20 mouse cellular contexts compared by ENCODE assay signal in the genomic region with DNA sequence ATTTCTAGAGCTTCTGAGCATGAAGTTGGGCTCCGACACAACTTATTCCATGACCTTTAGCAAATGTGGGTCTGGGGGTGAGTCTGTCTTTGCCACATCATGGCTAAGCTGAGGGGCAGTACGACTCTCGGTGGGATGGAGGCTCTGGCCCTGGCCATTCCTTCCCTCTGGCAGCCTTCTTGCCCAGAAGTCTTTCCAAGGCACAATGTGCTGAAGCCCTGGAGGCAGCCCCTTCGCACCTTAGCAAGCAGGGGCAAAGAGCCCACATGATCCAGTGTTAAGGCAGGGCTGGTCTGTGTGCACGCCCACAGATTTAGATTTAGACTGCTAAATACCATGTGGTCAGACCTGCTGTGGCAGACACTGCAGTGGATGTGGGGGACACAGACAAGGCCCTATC. TPM values are rescaled to one million over a fixed set of nuclear protein-coding genes. Genes with fewer than 3 reads are reported as not detected.
DNase-seq lines count a peak whose midpoint lies in the region; ATAC-seq and TF ChIP-seq lines count a peak whose summit lies in the region.
"Had no signal": no experiment of that assay in that cellular context is flagged by ENCODE, and none has a peak within 500 bp of the region (broad histone marks: within the 10 kb centered on the region; RNA-seq: fewer than 3 reads in every experiment).

No protein-coding gene starts in this region.

- no peaks in the 10 kb centered on the region for H3K27me3 ChIP-seq in hindbrain, embryonic 13.5 days
- no peaks in the 10 kb centered on the region for H3K27me3 ChIP-seq in hindbrain, embryonic 11.5 days (ENCODE audit: control insufficient read depth, insufficient read depth, low read length)
- no peaks in the 10 kb centered on the region for H3K27me3 ChIP-seq in lung, embryonic 14.5 days (ENCODE audit: insufficient read depth, low read length)
- no peaks in the 10 kb centered on the region for H3K27me3 ChIP-seq in liver, postnatal 0 days (ENCODE audit: insufficient read depth, low read length)
- H3K27me3 ChIP-seq: midbrain, embryonic 12.5 days had no signal

- no peak overlapping the region for H3K4me3 ChIP-seq in hindbrain, embryonic 13.5 days
- no peak overlapping the region for H3K4me3 ChIP-seq in hindbrain, embryonic 11.5 days (ENCODE audit: low read depth, low read length)
- H3K4me3 ChIP-seq in lung, embryonic 14.5 days (ENCODE audit: low read depth, low read length): no peak overlapping the region
- no peak overlapping the region for H3K4me3 ChIP-seq in liver, postnatal 0 days (ENCODE audit: low read depth, low read length)
- H3K4me3 ChIP-seq: midbrain, embryonic 12.5 days had no signal

- peak; percentile 46; the same call in 1 of the 2 replicates for ATAC-seq in hindbrain, embryonic 13.5 days (ENCODE audit: low FRiP score)
- no peak for ATAC-seq in hindbrain, embryonic 11.5 days (ENCODE audit: low FRiP score)
- 0 out of 2 replicates have a peak, but pooled peaks have one; percentile 9 for ATAC-seq in lung, embryonic 14.5 days (ENCODE audit: insufficient read depth)
- no peak for ATAC-seq in liver, postnatal 0 days

- H3K4me1 ChIP-seq in hindbrain, embryonic 13.5 days (replicated peaks): peaks cover 5% of the 10 kb centered on the region
- H3K4me1 ChIP-seq in hindbrain, embryonic 11.5 days (replicated peaks; ENCODE audit: control insufficient read depth, insufficient read depth, low read length): no peaks in the 10 kb centered on the region
- no peaks in the 10 kb centered on the region; the same call in 1 of the 2 replicates for H3K4me1 ChIP-seq in lung, embryonic 14.5 days (ENCODE audit: insufficient read depth)
- H3K4me1 ChIP-seq in liver, postnatal 0 days (ENCODE audit: insufficient read depth): peaks cover 30% of the 10 kb centered on the region

- no peak for TF ChIP-seq CTCF in lung, embryonic 14.5 days (IDR thresholded peaks at IDR 0.05; ENCODE audit: low read depth)
- TF ChIP-seq CTCF in liver, postnatal 0 days (IDR thresholded peaks at IDR 0.05; ENCODE audit: low read depth): no peak

- H3K9ac ChIP-seq in hindbrain, embryonic 13.5 days: no peak overlapping the region
- no peak overlapping the region for H3K9ac ChIP-seq in hindbrain, embryonic 11.5 days (ENCODE audit: low read depth, low read length)
- no peak overlapping the region; the same call in 1 of the 2 replicates for H3K9ac ChIP-seq in lung, embryonic 14.5 days
- H3K9ac ChIP-seq in liver, postnatal 0 days (replicated peaks): 0 out of 2 replicates have a peak overlapping the region, but pooled peaks have one; percentile 12
- H3K9ac ChIP-seq: forebrain, postnatal 0 days; midbrain, embryonic 12.5 days had no signal

- 90% methylated on average over 5 of the region's 5 CpGs for WGBS in hindbrain, embryonic 13.5 days
- 79% methylated on average over 5 of the region's 5 CpGs for WGBS in hindbrain, embryonic 11.5 days
- WGBS in lung, embryonic 14.5 days: 70% methylated on average over 5 of the region's 5 CpGs
- 76% methylated on average over 5 of the region's 5 CpGs for WGBS in liver, postnatal 0 days (ENCODE audit: insufficient replicate concordance)

- H3K27ac ChIP-seq in hindbrain, embryonic 13.5 days: no peak overlapping the region
- H3K27ac ChIP-seq in hindbrain, embryonic 11.5 days (ENCODE audit: low read depth, low read length): no peak overlapping the region
- no peak overlapping the region for H3K27ac ChIP-seq in lung, embryonic 14.5 days (ENCODE audit: low read depth)
- H3K27ac ChIP-seq in liver, postnatal 0 days (ENCODE audit: low read depth): no peak overlapping the region
- H3K27ac ChIP-seq: midbrain, embryonic 12.5 days had no signal

- no peak; the same call in 1 of the 2 replicates for TF ChIP-seq EP300 in liver, postnatal 0 days (IDR thresholded peaks at IDR 0.05; ENCODE audit: low read depth)

- peak; percentile 89 for DNase-seq in heart, adult 11 months
- no peak for DNase-seq in heart, adult 18-20 months
- no peak for DNase-seq in hindbrain, embryonic 11.5 days (ENCODE audit: low spot score)
- DNase-seq in lung, embryonic 14.5 days: no peak
- no peak for DNase-seq in lung, postnatal 25 days (ENCODE audit: low spot score)
- DNase-seq in liver, postnatal 0 days: no peak
- DNase-seq in urinary bladder, postnatal 4 days (ENCODE audit: low spot score in 2 of 2): no peak

- H3K36me3 ChIP-seq in hindbrain, embryonic 13.5 days: no peaks in the 10 kb centered on the region
- no peaks in the 10 kb centered on the region for H3K36me3 ChIP-seq in hindbrain, embryonic 11.5 days (ENCODE audit: control insufficient read depth, insufficient read depth, low read length)
- no peaks in the 10 kb centered on the region for H3K36me3 ChIP-seq in lung, embryonic 14.5 days (ENCODE audit: insufficient read depth)
- peaks cover 16% of the 10 kb centered on the region for H3K36me3 ChIP-seq in liver, postnatal 0 days (replicated peaks; ENCODE audit: insufficient read depth, low read length)
- H3K36me3 ChIP-seq: midbrain, embryonic 12.5 days had no signal

- no peak overlapping the region for H3K4me2 ChIP-seq in hindbrain, embryonic 13.5 days
- H3K4me2 ChIP-seq in hindbrain, embryonic 11.5 days (replicated peaks; ENCODE audit: low read depth, low read length): no peak overlapping the region
- H3K4me2 ChIP-seq in lung, embryonic 14.5 days: no peak overlapping the region
- H3K4me2 ChIP-seq in liver, postnatal 0 days (ENCODE audit: low read depth, low read length): peak overlapping the region; percentile 47
- H3K4me2 ChIP-seq: midbrain, embryonic 12.5 days had no signal

- no peaks in the 10 kb centered on the region for H3K9me3 ChIP-seq in hindbrain, embryonic 13.5 days
- H3K9me3 ChIP-seq in hindbrain, embryonic 11.5 days (ENCODE audit: control insufficient read depth, low read length): no peaks in the 10 kb centered on the region
- H3K9me3 ChIP-seq in lung, embryonic 14.5 days (ENCODE audit: low read depth, low read length): no peaks in the 10 kb centered on the region
- no peaks in the 10 kb centered on the region for H3K9me3 ChIP-seq in liver, postnatal 0 days (ENCODE audit: low read length)
- H3K9me3 ChIP-seq: midbrain, embryonic 12.5 days had no signal

RNA-seq across cellular contexts. Expression of a gene that starts 6.3 kb away (rescaled TPM):
- total RNA-seq in heart, adult 18-20 months (2021): under 1 TPM; 0.47 to 0.69 TPM
- 0.13 and 0.22 TPM in 2 replicates for polyA plus RNA-seq in hindbrain, embryonic 13.5 days (2015; fragmentation: Nextera tagmentation; extraction: Ambion mirVana)
- 0.11 and 0.32 TPM in 2 replicates for polyA plus RNA-seq in hindbrain, embryonic 11.5 days (2014; fragmentation: Nextera tagmentation; extraction: Ambion mirVana)
- 1.1 TPM in 2 replicates for polyA plus RNA-seq in lung, embryonic 14.5 days (2014; fragmentation: Nextera tagmentation; extraction: Ambion mirVana)
- polyA plus RNA-seq in liver, postnatal 0 days (2015; fragmentation: Nextera tagmentation; extraction: Ambion mirVana): 1.9 and 2.0 TPM in 2 replicates
- total RNA-seq: forebrain, postnatal 0 days; left cerebral cortex, postnatal 4 days had no signal

RNA-seq across cellular contexts. Expression of a gene that starts 21.3 kb away (rescaled TPM):
- total RNA-seq in heart, adult 18-20 months (2021): 10 to 100 TPM; 39.6 to 40.5 TPM
- polyA plus RNA-seq in hindbrain, embryonic 13.5 days (2015; fragmentation: Nextera tagmentation; extraction: Ambion mirVana): 1.6 and 2.4 TPM in 2 replicates
- 1.8 TPM in 2 replicates for polyA plus RNA-seq in hindbrain, embryonic 11.5 days (2014; fragmentation: Nextera tagmentation; extraction: Ambion mirVana)
- polyA plus RNA-seq in lung, embryonic 14.5 days (2014; fragmentation: Nextera tagmentation; extraction: Ambion mirVana): 3.5 and 4.3 TPM in 2 replicates
- 14.5 and 14.7 TPM in 2 replicates for polyA plus RNA-seq in liver, postnatal 0 days (2015; fragmentation: Nextera tagmentation; extraction: Ambion mirVana)

RNA-seq across cellular contexts. Expression of a gene that starts 24.2 kb away (rescaled TPM):
- total RNA-seq in heart, adult 18-20 months (2021): 1 to 10 TPM; 1.1 to 1.3 TPM
- polyA plus RNA-seq in hindbrain, embryonic 13.5 days (2015; fragmentation: Nextera tagmentation; extraction: Ambion mirVana): 7.6 and 7.9 TPM in 2 replicates
- polyA plus RNA-seq in hindbrain, embryonic 11.5 days (2014; fragmentation: Nextera tagmentation; extraction: Ambion mirVana): 2.0 and 2.4 TPM in 2 replicates
- polyA plus RNA-seq in lung, embryonic 14.5 days (2014; fragmentation: Nextera tagmentation; extraction: Ambion mirVana): 5.5 and 5.9 TPM in 2 replicates
- polyA plus RNA-seq in liver, postnatal 0 days (2015; fragmentation: Nextera tagmentation; extraction: Ambion mirVana): 0.09 and 0.11 TPM in 2 replicates
- total RNA-seq: hematopoietic stem cell, adult 5-6 weeks had no signal

RNA-seq across cellular contexts. Expression of a gene that starts 46.4 kb away (rescaled TPM):
- total RNA-seq in heart, adult 18-20 months (2021): not detected
- polyA plus RNA-seq in hindbrain, embryonic 13.5 days (2015; fragmentation: Nextera tagmentation; extraction: Ambion mirVana): not detected in 2 replicates
- polyA plus RNA-seq in hindbrain, embryonic 11.5 days (2014; fragmentation: Nextera tagmentation; extraction: Ambion mirVana): not detected in 2 replicates
- polyA plus RNA-seq in lung, embryonic 14.5 days (2014; fragmentation: Nextera tagmentation; extraction: Ambion mirVana): not detected in 2 replicates
- not detected in 2 replicates for polyA plus RNA-seq in liver, postnatal 0 days (2015; fragmentation: Nextera tagmentation; extraction: Ambion mirVana)
- total RNA-seq: adrenal gland, postnatal 10 days; forebrain, postnatal 0 days; gastrocnemius, postnatal 14 days; hematopoietic stem cell, adult 5-6 weeks; layer of hippocampus, adult 18-20 months; left cerebral cortex, adult 18-20 months; left cerebral cortex, postnatal 4 days had no signal
- polyA plus RNA-seq: C2C12; cortical plate, adult 2 months; forebrain, postnatal 0 days; kidney, embryonic 16.5 days; lung, postnatal 0 days had no signal

RNA-seq across cellular contexts. Expression of a gene that starts 47.6 kb away (rescaled TPM):
- total RNA-seq in heart, adult 18-20 months (2021): 100 to 1,000 TPM in 1 of 2 experiments, 10 to 100 TPM in 1; 82.6 to 103 TPM
- polyA plus RNA-seq in hindbrain, embryonic 13.5 days (2015; fragmentation: Nextera tagmentation; extraction: Ambion mirVana): 116 and 124 TPM in 2 replicates
- polyA plus RNA-seq in hindbrain, embryonic 11.5 days (2014; fragmentation: Nextera tagmentation; extraction: Ambion mirVana): 127 and 129 TPM in 2 replicates
- polyA plus RNA-seq in lung, embryonic 14.5 days (2014; fragmentation: Nextera tagmentation; extraction: Ambion mirVana): 102 and 106 TPM in 2 replicates
- polyA plus RNA-seq in liver, postnatal 0 days (2015; fragmentation: Nextera tagmentation; extraction: Ambion mirVana): 34.4 and 37.1 TPM in 2 replicates

Comparison
In these comparisons a context has a peak if more than half of its experiments do, and no peak if none do; other contexts are left out.
1. ATAC-seq: peak in hindbrain, embryonic 13.5 days (single experiment) and lung, embryonic 14.5 days (single experiment); none in hindbrain, embryonic 11.5 days (single experiment) and liver, postnatal 0 days (single experiment).